Mouse (Mus musculus): ENCODE measurements at regions not wholly inside any gene's neighbourhood (a gene's known extent, or its start where the extent isn't known, plus 50 kb on each side); places are given as distances from the start of the nearest gene placed in this dataset.

GRCm38 (mm10) chr2:171675411-171675810 is 367.9 kb downstream of the Cbln4 start:
- CTCF ChIA-PET, result no interaction called here

GRCm38 (mm10) chr2:171670945-171671547 is 372.2 kb downstream of the Cbln4 start:
- CTCF ChIA-PET, result no interaction called here

- CTCF ChIA-PET, result no interaction called here
These were observed 374.2 kb downstream of the Cbln4 start for GRCm38 (mm10) chr2:171668791-171669645.

DNA sequence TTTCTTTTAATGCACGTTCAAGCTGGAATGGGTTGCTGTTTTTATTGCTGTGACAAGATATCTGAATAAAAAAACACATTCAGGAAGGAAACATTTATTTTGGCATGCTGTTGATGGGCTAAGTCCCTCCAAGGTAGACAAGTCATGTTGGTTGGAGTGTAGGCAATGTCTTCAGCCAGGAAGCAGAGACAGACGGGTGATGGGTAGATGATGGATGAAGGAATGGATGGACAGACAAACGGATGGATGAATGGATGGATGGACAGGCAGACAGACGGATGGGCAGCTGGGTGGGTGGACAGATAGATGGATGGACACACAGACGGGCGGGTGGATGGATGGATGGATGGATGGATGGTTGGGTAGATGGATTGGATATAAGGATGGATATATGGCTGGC is 380.7 kb downstream of the Cbln4 start:
- CTCF ChIA-PET, result no interaction called here

- CTCF ChIA-PET, result no interaction called here
These were observed 381.3 kb downstream of the Cbln4 start for GRCm38 (mm10) chr2:171661896-171662511.

DNA sequence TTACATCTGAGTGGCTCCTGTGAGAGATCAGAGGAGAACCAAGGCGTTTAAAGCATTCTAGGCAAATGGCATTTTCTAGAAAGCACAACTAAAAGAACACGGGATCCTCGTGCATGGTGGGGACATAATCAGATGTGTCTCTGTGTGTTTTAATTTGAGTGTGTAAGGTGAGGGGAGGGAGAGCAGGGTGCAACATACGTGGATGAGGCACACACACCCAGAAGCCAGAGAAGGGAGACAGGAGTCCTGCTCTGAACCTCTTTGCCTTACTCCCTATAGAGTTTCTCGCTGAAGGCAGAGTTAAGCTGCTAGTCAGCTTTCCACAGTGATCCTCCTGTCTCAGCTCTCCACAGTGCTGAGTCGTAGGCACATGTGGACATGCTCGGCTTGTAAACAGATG is 386.1 kb downstream of the Cbln4 start:
- CTCF ChIA-PET, result interaction anchor here (0.6 kb wide), 1 partner anchor 22 kb away, joined by 3 read pairs; no protein-coding TSS in a partner anchor

DNA sequence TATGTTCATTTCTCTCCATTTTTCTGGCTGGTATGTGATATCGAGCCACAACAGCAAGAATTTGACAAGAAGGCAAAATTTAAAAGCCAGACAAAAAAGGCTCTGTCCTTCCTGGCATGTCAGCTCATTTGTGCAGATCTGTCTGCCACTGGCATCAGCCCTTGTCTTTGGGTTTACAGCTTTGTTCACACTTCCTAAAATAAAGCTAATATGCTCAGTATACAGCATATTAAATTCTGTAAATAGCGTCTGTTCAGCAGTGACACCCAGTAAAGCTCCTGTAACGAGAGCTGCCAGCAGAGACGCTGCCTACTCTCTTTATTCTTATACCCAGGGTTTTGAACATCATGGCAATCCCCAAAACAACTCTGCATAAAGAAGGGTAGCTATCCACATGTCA is 401.5 kb downstream of the Cbln4 start:
- CTCF ChIA-PET, result no interaction called here

GRCm38 (mm10) chr2:171640478-171640877 is 402.8 kb downstream of the Cbln4 start:
- CTCF ChIA-PET, result interaction anchor here (0.6 kb wide), 1 partner anchor 8 kb away, joined by 3 read pairs; no protein-coding TSS in a partner anchor

- CTCF ChIA-PET, result no interaction called here
These were observed 404.3 kb downstream of the Cbln4 start for GRCm38 (mm10) chr2:171638931-171639330.

GRCm38 (mm10) chr2:171636837-171637236 is 406.4 kb downstream of the Cbln4 start:
- CTCF ChIA-PET, result no interaction called here

DNA sequence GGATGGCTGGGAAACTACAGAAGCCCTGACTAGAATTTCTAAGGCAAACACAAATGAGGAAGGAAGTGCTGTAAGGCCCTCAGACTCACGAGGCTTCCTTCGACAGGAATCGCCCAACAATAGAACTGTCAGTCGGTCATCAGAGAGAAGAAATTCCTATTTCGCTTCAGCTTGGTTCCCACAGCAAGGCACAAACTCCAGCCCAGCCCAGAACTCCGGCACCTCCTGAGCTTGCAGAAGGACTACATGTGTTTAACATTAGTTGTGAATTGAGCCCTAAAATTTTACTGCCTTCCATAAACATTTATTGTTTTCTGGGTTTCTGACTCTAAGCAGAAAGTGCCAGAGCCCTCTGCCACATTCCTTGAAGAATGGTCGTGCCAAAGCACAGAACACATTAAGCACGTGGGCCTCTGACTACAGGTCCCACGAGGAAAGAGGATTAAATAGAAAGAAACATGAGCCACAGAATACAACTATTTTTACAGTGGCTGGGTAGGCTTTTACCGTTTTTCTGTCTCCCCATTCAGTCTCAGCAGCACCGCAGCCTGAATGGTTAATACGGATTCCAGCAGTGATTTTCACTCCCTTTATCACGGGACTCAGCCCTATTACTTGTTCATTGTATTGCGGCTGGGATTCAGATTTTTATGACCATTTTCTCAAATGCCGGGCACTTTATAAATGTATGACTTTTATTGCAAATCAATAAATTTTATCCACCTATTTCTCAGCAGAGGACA is 409.7 kb downstream of the Cbln4 start:
- CTCF ChIA-PET, result interaction anchor here (0.6 kb wide), 1 partner anchor 7 kb away, joined by 3 read pairs; no protein-coding TSS in a partner anchor

DNA sequence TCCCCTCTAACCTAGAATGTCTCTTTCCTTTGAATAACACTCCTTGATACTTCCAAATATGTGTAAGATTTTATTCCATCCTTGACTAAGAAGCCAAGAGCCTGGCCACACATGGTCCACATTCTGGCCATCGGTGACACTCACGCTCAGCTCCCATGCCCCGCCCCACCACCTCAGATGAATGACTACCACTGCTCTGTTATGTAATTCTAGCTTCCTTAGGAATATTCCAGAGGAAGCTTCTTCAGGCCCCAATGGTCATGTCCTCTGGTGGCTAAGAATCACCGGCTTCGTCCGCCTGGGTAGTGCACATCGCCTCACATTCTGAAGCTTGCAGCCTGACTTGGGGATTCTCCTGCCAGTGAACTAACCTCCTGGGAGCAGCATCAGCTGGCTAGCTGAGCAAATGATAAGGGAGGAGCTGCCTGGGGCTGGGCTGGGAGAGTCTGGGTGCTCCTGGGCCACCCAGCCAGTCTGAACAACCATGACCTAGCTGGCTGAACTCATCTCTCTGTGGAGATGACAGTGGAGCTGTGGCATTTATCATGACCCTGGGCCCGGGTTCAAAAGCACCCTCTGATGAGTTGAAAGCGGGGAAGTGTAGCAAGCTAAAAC is 413.1 kb downstream of the Cbln4 start:
- CTCF ChIA-PET, result no interaction called here

- CTCF ChIA-PET, result no interaction called here
These were observed 414.9 kb downstream of the Cbln4 start for GRCm38 (mm10) chr2:171628182-171628850.

GRCm38 (mm10) chr2:171620668-171621067 is 422.6 kb downstream of the Cbln4 start:
- CTCF ChIA-PET, result no interaction called here

GRCm38 (mm10) chr2:171620253-171620652 is 423.0 kb downstream of the Cbln4 start:
- CTCF ChIA-PET, result no interaction called here

DNA sequence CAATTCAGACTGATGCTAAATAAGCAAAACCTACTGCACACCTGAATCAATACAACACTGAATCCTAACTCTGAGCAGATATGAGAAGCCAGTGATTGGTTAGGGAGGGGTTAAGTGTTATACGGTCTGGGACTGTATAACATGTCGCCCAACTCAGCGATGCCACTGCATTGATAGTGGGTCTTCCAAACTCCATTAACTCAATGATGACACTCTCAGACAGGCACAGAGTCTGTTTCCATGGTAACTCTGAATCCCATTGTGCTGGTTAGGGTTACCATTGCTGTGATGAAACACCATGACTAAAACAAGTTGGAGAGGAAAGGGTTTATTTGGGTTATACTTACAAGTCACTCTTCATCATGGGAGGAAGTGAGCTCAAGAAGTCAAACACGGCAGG is 424.5 kb downstream of the Cbln4 start:
- CTCF ChIA-PET, result no interaction called here

GRCm38 (mm10) chr2:171618333-171618732 is 424.9 kb downstream of the Cbln4 start:
- CTCF ChIA-PET, result no interaction called here

DNA sequence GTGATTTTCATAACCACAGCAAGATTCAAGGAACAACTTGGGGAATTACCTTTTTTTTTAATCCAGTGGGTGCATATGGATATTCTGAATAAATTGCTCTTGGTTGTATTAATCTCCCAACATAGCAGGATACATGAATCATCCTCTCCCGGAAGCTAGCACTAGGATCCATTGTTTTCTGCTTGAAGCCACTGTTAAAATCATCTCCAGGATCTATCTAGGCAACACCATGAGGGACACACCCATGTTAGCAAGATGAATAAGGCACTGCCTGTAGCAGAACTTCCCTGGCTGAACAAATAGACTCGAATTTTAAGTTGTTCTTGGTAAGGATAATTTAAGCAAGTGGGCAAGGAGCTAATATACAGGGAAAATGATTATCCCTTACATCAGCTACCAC is 427.8 kb downstream of the Cbln4 start:
- CTCF ChIA-PET, result no interaction called here

DNA sequence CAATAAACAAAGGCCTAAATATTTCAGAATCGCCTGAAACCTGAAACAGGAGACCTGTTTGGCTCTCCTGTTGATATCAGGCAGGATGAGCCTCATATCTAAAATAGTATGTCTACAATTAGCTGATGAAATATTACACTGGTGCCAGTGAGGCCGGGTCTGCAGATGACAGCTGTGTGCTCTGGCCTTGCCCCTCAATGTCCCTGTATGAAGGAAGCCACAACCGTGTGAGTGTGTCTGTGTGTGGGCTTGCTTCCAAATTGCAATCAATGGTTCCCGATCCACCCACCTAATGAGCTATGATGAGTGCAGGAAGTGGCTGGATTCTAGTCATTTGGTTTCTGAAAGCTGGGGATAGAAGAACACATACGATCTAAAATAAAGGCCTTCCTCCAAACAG is 438.2 kb downstream of the Cbln4 start:
- CTCF ChIA-PET, result no interaction called here

DNA sequence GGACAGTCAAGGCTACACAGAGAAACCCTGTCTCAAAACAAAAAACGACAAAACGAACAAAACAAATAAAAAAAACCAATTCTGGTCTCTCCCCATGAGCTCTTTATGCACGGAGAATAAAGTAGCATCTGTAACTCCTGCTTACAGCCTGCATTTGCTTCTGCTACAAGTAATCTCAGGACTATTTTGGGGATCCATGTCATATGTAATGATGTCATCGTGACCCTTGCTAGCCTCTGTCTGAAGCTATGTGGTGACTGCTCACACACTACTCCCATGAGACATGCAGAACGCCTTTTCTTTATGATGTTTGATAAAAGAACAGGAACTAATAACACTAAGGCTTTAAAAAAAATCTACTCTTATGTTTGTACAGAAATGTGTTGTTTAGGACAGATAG is 448.0 kb downstream of the Cbln4 start:
- CTCF ChIA-PET, result no interaction called here

DNA sequence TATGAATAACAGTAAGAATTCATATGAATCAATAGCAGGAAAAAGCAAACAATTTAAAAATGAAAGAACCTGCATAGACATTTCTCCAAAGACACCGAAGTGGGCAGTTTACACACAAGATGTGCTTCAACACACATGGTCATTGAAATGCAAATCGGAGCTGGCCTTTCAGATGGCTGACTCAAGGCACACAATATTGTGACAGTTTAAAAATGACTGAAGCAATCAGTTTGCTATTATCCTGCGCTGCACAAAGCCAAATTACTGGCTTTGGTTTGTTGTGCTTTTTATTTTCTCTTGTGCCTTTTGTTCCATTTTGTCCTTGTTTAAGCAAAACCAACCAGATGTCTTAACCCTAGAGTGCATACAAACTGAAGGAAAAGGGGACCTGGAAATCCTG is 449.4 kb downstream of the Cbln4 start:
- CTCF ChIA-PET, result no interaction called here
